Mouse (Mus musculus): ENCODE data around the gene Vim. TPM values are rescaled to one million over a fixed set of nuclear protein-coding genes. Genes with fewer than 3 reads are reported as not detected.
"Not testable (repeated sequence)": the region's sequence is repeated elsewhere in the genome, so short reads cannot be mapped to it uniquely, and the experiment has no call there.

The Vim gene
- polyA plus RNA-seq, 1 experiment from 2014 or later: 1,056 TPM

- no peaks in the 10 kb centered on the region for H3K9me3 ChIP-seq (replicated peaks)
- no peak overlapping the region for H3K4me3 ChIP-seq
- H3K27me3 ChIP-seq: no peaks in the 10 kb centered on the region
- no peaks in the 10 kb centered on the region for H3K4me1 ChIP-seq
- H3K4me2 ChIP-seq (replicated peaks): no peak overlapping the region
- no peak overlapping the region for H3K9ac ChIP-seq
- H3K27ac ChIP-seq: no peak overlapping the region
- ATAC-seq (ENCODE audit: low FRiP score): no peak
- WGBS: 79% methylated on average over 5 of the region's 5 CpGs
- H3K36me3 ChIP-seq: no peaks in the 10 kb centered on the region
These were observed 24.4 kb downstream of the Vim start for GRCm38 (mm10) chr2:13598166-13598565.

- Histone ChIP-seq H3K4me2 (replicated peaks) (no peak overlapping the region), H3K9me3 (replicated peaks) (no peaks in the 10 kb centered on the region), H3K27me3 (no peaks in the 10 kb centered on the region), H3K36me3 (no peaks in the 10 kb centered on the region), H3K4me1 (no peaks in the 10 kb centered on the region), H3K9ac (no peak overlapping the region), H3K27ac (no peak overlapping the region), H3K4me3 (no peak overlapping the region)
- ATAC-seq (ENCODE audit: low FRiP score): no peak
These were observed 29.4 kb downstream of the Vim start for GRCm38 (mm10) chr2:13603093-13603492.

- not testable (repeated sequence) for H3K27me3 ChIP-seq; H3K9ac ChIP-seq; H3K27ac ChIP-seq; H3K9me3 ChIP-seq (replicated peaks); H3K4me1 ChIP-seq; H3K36me3 ChIP-seq; ATAC-seq (ENCODE audit: low FRiP score); H3K4me2 ChIP-seq (replicated peaks); H3K4me3 ChIP-seq
- WGBS: 91% methylated on average over 5 of the region's 5 CpGs
These were observed 29.9 kb downstream of the Vim start for GRCm38 (mm10) chr2:13603636-13604035.

GRCm38 (mm10) chr2:13630136-13630832 lies 56.6 kb downstream of the Vim start:
- 79% methylated on average over 7 of the region's 7 CpGs for WGBS
- H3K4me1 ChIP-seq: no peaks in the 10 kb centered on the region
- H3K36me3 ChIP-seq: no peaks in the 10 kb centered on the region
- no peak overlapping the region for H3K4me3 ChIP-seq
- no peaks in the 10 kb centered on the region for H3K27me3 ChIP-seq
- no peaks in the 10 kb centered on the region for H3K9me3 ChIP-seq (replicated peaks)
- no peak for ATAC-seq (ENCODE audit: low FRiP score)
- H3K4me2 ChIP-seq (replicated peaks): no peak overlapping the region
- H3K9ac ChIP-seq: no peak overlapping the region
- H3K27ac ChIP-seq: no peak overlapping the region

Other genes with a start within 250 kb of the Vim start
- gene Cubn, start 82.1 kb upstream of the Vim start, polyA plus RNA-seq (2016; fragmentation: Nextera tagmentation; extraction: Ambion mirVana): 0.29 and 0.32 TPM in 2 replicates
- 6.4 and 7.9 TPM in 2 replicates for gene Trdmt1, start 29.3 kb upstream of the Vim start, polyA plus RNA-seq (2016; fragmentation: Nextera tagmentation; extraction: Ambion mirVana)
- gene St8sia6, start 220.1 kb downstream of the Vim start, polyA plus RNA-seq (2016; fragmentation: Nextera tagmentation; extraction: Ambion mirVana): 0.18 and 0.36 TPM in 2 replicates

All from hindbrain, embryonic 12.5 days (tissue).